Comparison of ENCODE assay signal across 8 mouse cellular contexts in genomic region chr2:68471759-68472550, GRCm38 (mm10). TPM values are rescaled to one million over a fixed set of nuclear protein-coding genes. Genes with fewer than 3 reads are reported as not detected.
DNase-seq lines count a peak whose midpoint lies in the region; ATAC-seq lines count a peak whose summit lies in the region.

Gene Stk39, minus strand, starts transcription at chr2:68472268.

- peak within 1 kb of the TSS; percentile 93 for H3K27ac ChIP-seq in hindbrain, embryonic 12.5 days

- ATAC-seq in hindbrain, embryonic 12.5 days (ENCODE audit: low FRiP score) = peak; percentile 82

- DNase-seq in R1 (ENCODE audit: low read depth, low spot score) = peak; percentile 81
- peak; percentile 84 for DNase-seq in cerebellum, adult 9-11 months
- peak; percentile 34 to 52 for DNase-seq in frontal cortex, postnatal 25 days (ENCODE audit: low spot score in 2 of 2)
- DNase-seq in layer of hippocampus, postnatal 14 days (ENCODE audit: low spot score in 2 of 2) = peak in 1 of 2 experiments; percentile 46
- peak; percentile 85 for DNase-seq in lung, postnatal 10 days
- peak; percentile 82 for DNase-seq in retina, embryonic 14.5 days (ENCODE audit: low spot score)
- peak; percentile 28 for DNase-seq in urinary bladder, postnatal 10 days (ENCODE audit: low spot score)

- under 1% methylated on average over 80 of the region's 99 CpGs for WGBS in hindbrain, embryonic 12.5 days

- peak within 1 kb of the TSS; percentile 84 for H3K4me2 ChIP-seq in hindbrain, embryonic 12.5 days (replicated peaks)

- H3K9me3 ChIP-seq in hindbrain, embryonic 12.5 days (replicated peaks) = no peaks in the 10 kb centered on the region

- H3K27me3 ChIP-seq in hindbrain, embryonic 12.5 days = no peaks in the 10 kb centered on the region

- peak within 1 kb of the TSS; percentile 95 for H3K9ac ChIP-seq in hindbrain, embryonic 12.5 days

- no peaks in the 10 kb centered on the region for H3K36me3 ChIP-seq in hindbrain, embryonic 12.5 days

- H3K4me1 ChIP-seq in hindbrain, embryonic 12.5 days = peaks cover 26% of the 10 kb centered on the region

- peak within 1 kb of the TSS; percentile 95 for H3K4me3 ChIP-seq in hindbrain, embryonic 12.5 days

RNA-seq across cellular contexts. Expression of gene Stk39, which starts in this region (rescaled TPM):
- 55.1 and 57.0 TPM in 2 replicates for polyA plus RNA-seq in hindbrain, embryonic 12.5 days (2016; fragmentation: Nextera tagmentation; extraction: Ambion mirVana)
- total RNA-seq in layer of hippocampus, postnatal 14 days (2021) = 10 to 100 TPM; 52.7 to 66.6 TPM
